Mouse (Mus musculus) hindbrain, embryonic 11.5 days (tissue): ENCODE results near the gene Gins1. TPM values are rescaled to one million over a fixed set of nuclear protein-coding genes. Genes with fewer than 3 reads are reported as not detected.

Source experiments
- ATAC-seq: fragments of 200-750 bp; cut with Nextera tagmentation; 2 replicates; pipeline ENCODE4 v1.8.0; 2017; ENCODE audit warnings: mild to moderate bottlenecking, moderate TSS enrichment, moderate library complexity; ENCODE audit not compliant: low FRiP score
- DNase-seq: peaks from one replicate; pipeline ENCODE4 v3.0.0-alpha.2; 2015; ENCODE audit warnings: low spot score
- H3K27ac ChIP-seq: fragments of 300-500 bp; sonication (generic); 2 replicates; pipeline ENCODE4 v1.5.1; 2014; ENCODE audit warnings: mild to moderate bottlenecking, low read depth, low read length
- H3K27me3 ChIP-seq: fragments of 300-500 bp; sonication (generic); 2 replicates; pipeline ENCODE4 v1.6.1; 2014; ENCODE audit warnings: mild to moderate bottlenecking, low read length, moderate library complexity, mixed read lengths; ENCODE audit not compliant: control insufficient read depth, insufficient read depth
- H3K36me3 ChIP-seq: fragments of 300-500 bp; sonication (generic); 2 replicates; pipeline ENCODE4 v1.6.1; 2014; ENCODE audit warnings: mild to moderate bottlenecking, low read length, moderate library complexity, mixed read lengths; ENCODE audit not compliant: control insufficient read depth, insufficient read depth
- H3K4me1 ChIP-seq: fragments of 300-500 bp; sonication (generic); replicated peaks from 2 replicates; pipeline ENCODE4 v1.6.1; 2014; ENCODE audit warnings: low read length, mixed read lengths; ENCODE audit not compliant: control insufficient read depth, insufficient read depth
- H3K4me2 ChIP-seq: fragments of 300-500 bp; sonication (generic); replicated peaks from 2 replicates; pipeline ENCODE4 v1.6.1; 2014; ENCODE audit warnings: mild to moderate bottlenecking, low read depth, low read length
- H3K4me3 ChIP-seq: fragments of 300-500 bp; sonication (generic); 2 replicates; pipeline ENCODE4 v1.5.1; 2014; ENCODE audit warnings: low read depth, low read length
- H3K9ac ChIP-seq: fragments of 300-500 bp; sonication (generic); 2 replicates; pipeline ENCODE4 v1.6.1; 2014; ENCODE audit warnings: low read depth, low read length
- H3K9me3 ChIP-seq: fragments of 300-500 bp; sonication (generic); 2 replicates; pipeline ENCODE4 v1.6.1; 2016; ENCODE audit warnings: low read length; ENCODE audit not compliant: control insufficient read depth
- WGBS: fragments of 180-500 bp; shearing (Covaris S2); extraction: QIAGEN DNeasy Blood & Tissue Kit; methylation state at CpG from one replicate; pipeline ENCODE4 v1.1.7; 2014; 5-methylcytosine and 5-hydroxymethylcytosine counted together
- polyA plus RNA-seq: library from polyadenylated mRNA; unstranded; fragments of >200 nt; fragmentation: Nextera tagmentation; extraction: Ambion mirVana; gene quantifications from 2 replicates; pipeline ENCODE4 v1.2.1, GENCODE M21; 2014

Gene Gins1
- polyA plus RNA-seq, 1 experiment from 2014 or later: 66.0 TPM

GRCm38 (mm10) chr2:150976871-150977270, 71.7 kb downstream of the Gins1 start:
- no peak for DNase-seq
- Histone ChIP-seq H3K9ac (no peak overlapping the region), H3K4me3 (no peak overlapping the region), H3K36me3 (peaks cover 4% of the 10 kb centered on the region; the same call in 1 of the 2 replicates), H3K27ac (no peak overlapping the region), H3K4me2 (no peak overlapping the region), H3K27me3 (no peaks in the 10 kb centered on the region), H3K4me1 (no peaks in the 10 kb centered on the region), H3K9me3 (no peaks in the 10 kb centered on the region)
- 96% methylated on average over 5 of the region's 5 CpGs for WGBS
- no peak for ATAC-seq

- WGBS: 94% methylated on average over 6 of the region's 6 CpGs
- Histone ChIP-seq H3K27me3 (no peaks in the 10 kb centered on the region), H3K4me3 (no peak overlapping the region), H3K9me3 (no peaks in the 10 kb centered on the region), H3K4me2 (no peak overlapping the region), H3K27ac (no peak overlapping the region), H3K4me1 (no peaks in the 10 kb centered on the region), H3K9ac (no peak overlapping the region), H3K36me3 (peaks cover 4% of the 10 kb centered on the region; the same call in 1 of the 2 replicates)
- DNase-seq: no peak
- ATAC-seq: no peak
These were observed 72.5 kb downstream of the Gins1 start for GRCm38 (mm10) chr2:150977676-150978075.

- Histone ChIP-seq H3K27ac (no peak overlapping the region), H3K4me1 (no peaks in the 10 kb centered on the region), H3K27me3 (no peaks in the 10 kb centered on the region), H3K4me2 (no peak overlapping the region), H3K36me3 (no peaks in the 10 kb centered on the region), H3K4me3 (no peak overlapping the region), H3K9me3 (no peaks in the 10 kb centered on the region), H3K9ac (no peak overlapping the region)
- 89% methylated on average over 3 of the region's 3 CpGs for WGBS
- DNase-seq (no peak), ATAC-seq (no peak)
These were observed 73.6 kb downstream of the Gins1 start for GRCm38 (mm10) chr2:150978791-150979190.

GRCm38 (mm10) chr2:150979861-150980620, 74.8 kb downstream of the Gins1 start:
- 85% methylated on average over 14 of the region's 14 CpGs for WGBS
- H3K27me3 ChIP-seq: no peaks in the 10 kb centered on the region

More at GRCm38 (mm10) chr2:150979861-150980620, 74.8 kb downstream of the Gins1 start:
- H3K4me2 ChIP-seq: no peak overlapping the region
- ATAC-seq (no peak; the same call in 1 of the 2 replicates), DNase-seq (no peak)
- H3K36me3 ChIP-seq: no peaks in the 10 kb centered on the region
- no peaks in the 10 kb centered on the region for H3K4me1 ChIP-seq
- H3K9ac ChIP-seq: no peak overlapping the region
- no peak overlapping the region for H3K27ac ChIP-seq
- no peak overlapping the region for H3K4me3 ChIP-seq
- no peaks in the 10 kb centered on the region for H3K9me3 ChIP-seq

Other genes starting within 250 kb of the Gins1 start
- 31.4 and 31.9 TPM in 2 replicates for gene Acss1, start 236.9 kb upstream of the Gins1 start, polyA plus RNA-seq
- 1.1 and 1.9 TPM in 2 replicates for gene Vsx1, start 216.0 kb upstream of the Gins1 start, polyA plus RNA-seq
- gene Entpd6, start 156.4 kb upstream of the Gins1 start, polyA plus RNA-seq: 24.2 and 25.6 TPM in 2 replicates
- 29.8 and 35.3 TPM in 2 replicates for gene Pygb, start 118.7 kb upstream of the Gins1 start, polyA plus RNA-seq
- 56.2 and 60.5 TPM in 2 replicates for gene Abhd12, start 659 bp upstream of the Gins1 start, polyA plus RNA-seq
- 10.7 and 10.9 TPM in 2 replicates for gene Ninl, start 134.0 kb downstream of the Gins1 start, polyA plus RNA-seq
- 41.8 and 42.4 TPM in 2 replicates for gene Nanp, start 134.0 kb downstream of the Gins1 start, polyA plus RNA-seq
- gene Gm14151, start 186.9 kb downstream of the Gins1 start, polyA plus RNA-seq: not detected in 2 replicates
- not detected in 2 replicates for gene Gm14147, start 192.8 kb downstream of the Gins1 start, polyA plus RNA-seq